14 mouse cellular contexts compared by ENCODE assay signal in genomic region chr3:146317911-146318310, GRCm38 (mm10).
"Had no signal": no experiment of that assay in that cellular context is flagged by ENCODE, and none has a peak within 500 bp of the region (broad histone marks: within the 10 kb centered on the region; RNA-seq: fewer than 3 reads in every experiment).

No protein-coding gene starts in this region.

- H3K36me3 ChIP-seq: kidney, embryonic 15.5 days; liver, embryonic 13.5 days; neural tube, embryonic 12.5 days; neural tube, embryonic 15.5 days had no signal

- H3K4me3 ChIP-seq: kidney, embryonic 15.5 days; left cerebral cortex, adult 2 months; liver, embryonic 13.5 days; neural tube, embryonic 12.5 days; neural tube, embryonic 15.5 days had no signal

- H3K27me3 ChIP-seq: neural tube, embryonic 12.5 days; neural tube, embryonic 15.5 days had no signal

- H3K9me3 ChIP-seq: kidney, embryonic 15.5 days; liver, embryonic 13.5 days; neural tube, embryonic 12.5 days; neural tube, embryonic 15.5 days had no signal

- H3K4me1 ChIP-seq: liver, embryonic 13.5 days had no signal

- H3K27ac ChIP-seq: kidney, embryonic 15.5 days; left cerebral cortex, adult 2 months; liver, embryonic 13.5 days; neural tube, embryonic 12.5 days had no signal

- DNase-seq: kidney, adult 8-10 months; kidney, postnatal 10 days; kidney, postnatal 36 days; layer of hippocampus, postnatal 36 days; liver, embryonic 13.5 days; lung, adult 2 months; lung, postnatal 14 days; lung, postnatal 4 days; right cerebral cortex, adult 18-20 months; thymus, postnatal 25 days had no signal

- H3K9ac ChIP-seq: kidney, embryonic 15.5 days; liver, embryonic 13.5 days; neural tube, embryonic 12.5 days; neural tube, embryonic 15.5 days had no signal

- H3K4me2 ChIP-seq: kidney, embryonic 15.5 days; liver, embryonic 13.5 days had no signal
